Mouse (Mus musculus) B cell, adult 2 months (primary cell): ENCODE results near the gene Tgfb2.

Source experiments
- DNase-seq, 2 experiments: peaks; one replicate each; pipeline ENCODE4 v3.0.0; 2022

Gene Tgfb2

GRCm38 (mm10) chr1:186575629-186576028, 130.2 kb downstream of the Tgfb2 start:
- no peak for DNase-seq

- no peak for DNase-seq
Measured at GRCm38 (mm10) chr1:186575074-186575473, 130.7 kb downstream of the Tgfb2 start.
